Mouse (Mus musculus): ENCODE measurements at regions not wholly inside any gene's neighbourhood (a gene's known extent, or its start where the extent isn't known, plus 50 kb on each side); places are given as distances from the start of the nearest gene placed in this dataset.

GRCm38 (mm10) chr15:71243539-71243938 lies 2590.8 kb upstream of the Gm6569 start:
- Histone ChIP-seq H3K4me2 (ENCODE audit: low read depth) (no peak overlapping the region), H3K79me2 (ENCODE audit: control insufficient read depth, insufficient read depth) (no peaks in the 10 kb centered on the region), H3K4me3 (no peak overlapping the region), H3K27me3 (ENCODE audit: control insufficient read depth, insufficient read depth, insufficient read length) (no peaks in the 10 kb centered on the region), H3K36me3 (ENCODE audit: control insufficient read depth, insufficient read depth) (no peaks in the 10 kb centered on the region), H3ac (ENCODE audit: control insufficient read depth, insufficient read length) (no peak overlapping the region)
- TF ChIP-seq MYOD1 (IDR thresholded peaks at IDR 0.05; ENCODE audit: control insufficient read depth in 1 of 3, insufficient read length in 2 of 3, low read depth in 2 of 3): no peak
- TF ChIP-seq MYOG (IDR thresholded peaks at IDR 0.05; ENCODE audit: control insufficient read depth in 1 of 3, insufficient read depth in 1 of 3, insufficient read length in 2 of 3, low read depth in 2 of 3): no peak

GRCm38 (mm10) chr15:71275876-71276565 lies 2558.3 kb upstream of the Gm6569 start:
- Histone ChIP-seq H3K79me2 (ENCODE audit: control insufficient read depth, insufficient read depth) (no peaks in the 10 kb centered on the region), H3K27me3 (ENCODE audit: control insufficient read depth, insufficient read depth, insufficient read length) (no peaks in the 10 kb centered on the region), H3K36me3 (ENCODE audit: control insufficient read depth, insufficient read depth) (no peaks in the 10 kb centered on the region), H3ac (ENCODE audit: control insufficient read depth, insufficient read length) (no peak overlapping the region), H3K4me3 (no peak overlapping the region), H3K4me2 (ENCODE audit: low read depth) (no peak overlapping the region)
- TF ChIP-seq REST (IDR thresholded peaks at IDR 0.05; ENCODE audit: insufficient read depth, insufficient read length) (no peak), POLR2A (IDR thresholded peaks at IDR 0.05; ENCODE audit: insufficient read length, low read depth) (no peak), E2F4 (IDR thresholded peaks at IDR 0.05; ENCODE audit: insufficient read depth) (no peak), SRF (IDR thresholded peaks at IDR 0.05; ENCODE audit: control insufficient read depth, insufficient read length, low read depth) (no peak), MYOD1 (IDR thresholded peaks at IDR 0.05; ENCODE audit: control insufficient read depth in 1 of 3, insufficient read length in 2 of 3, low read depth in 2 of 3) (no peak), POLR2AphosphoS2 (IDR thresholded peaks at IDR 0.05; ENCODE audit: insufficient read length, low read depth) (no peak), TCF12 (IDR thresholded peaks at IDR 0.05; ENCODE audit: insufficient read depth, poor library complexity, severe bottlenecking) (no peak), CEBPB (IDR thresholded peaks at IDR 0.05; ENCODE audit: insufficient read depth, poor library complexity, severe bottlenecking) (no peak), MAX (IDR thresholded peaks at IDR 0.05; ENCODE audit: low read depth) (no peak), MYOG (IDR thresholded peaks at IDR 0.05; ENCODE audit: control insufficient read depth in 1 of 3, insufficient read depth in 1 of 3, insufficient read length in 2 of 3, low read depth in 2 of 3) (no peak), TCF3 (IDR thresholded peaks at IDR 0.05; ENCODE audit: insufficient read length, low read depth) (no peak), USF1 (IDR thresholded peaks at IDR 0.05; ENCODE audit: low read depth) (no peak)

DNA sequence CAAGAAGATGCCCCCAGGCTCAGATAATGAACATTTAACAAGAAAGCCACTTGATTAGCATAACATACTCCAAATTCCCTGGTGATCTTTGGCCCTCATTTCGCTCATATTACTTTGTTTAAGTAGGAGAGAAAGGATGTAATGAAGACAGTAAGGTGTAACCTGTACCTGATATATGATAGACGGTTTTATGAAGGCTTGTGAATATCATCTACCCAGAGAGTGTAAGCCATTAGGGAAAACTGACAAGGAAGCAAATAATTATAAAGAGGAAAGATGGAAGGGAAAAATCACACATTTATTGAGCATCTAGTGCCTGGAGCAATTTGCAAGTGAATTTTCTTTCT lies 2557.8 kb upstream of the Gm6569 start:
- no peaks in the 10 kb centered on the region for H3K36me3 ChIP-seq (ENCODE audit: control insufficient read depth, insufficient read depth)
- no peaks in the 10 kb centered on the region for H3K79me2 ChIP-seq (ENCODE audit: control insufficient read depth, insufficient read depth)
- no peak overlapping the region for H3K4me2 ChIP-seq (ENCODE audit: low read depth)
- no peaks in the 10 kb centered on the region for H3K27me3 ChIP-seq (ENCODE audit: control insufficient read depth, insufficient read depth, insufficient read length)
- H3K4me3 ChIP-seq: no peak overlapping the region
- no peak for TF ChIP-seq TCF12 (IDR thresholded peaks at IDR 0.05; ENCODE audit: insufficient read depth, poor library complexity, severe bottlenecking)
- no peak for TF ChIP-seq TCF3 (IDR thresholded peaks at IDR 0.05; ENCODE audit: insufficient read length, low read depth)
- TF ChIP-seq MAX (IDR thresholded peaks at IDR 0.05; ENCODE audit: low read depth): no peak
- no peak for TF ChIP-seq POLR2AphosphoS2 (IDR thresholded peaks at IDR 0.05; ENCODE audit: insufficient read length, low read depth)
- no peak for TF ChIP-seq SRF (IDR thresholded peaks at IDR 0.05; ENCODE audit: control insufficient read depth, insufficient read length, low read depth)
- TF ChIP-seq E2F4 (IDR thresholded peaks at IDR 0.05; ENCODE audit: insufficient read depth): no peak
- no peak for TF ChIP-seq POLR2A (IDR thresholded peaks at IDR 0.05; ENCODE audit: insufficient read length, low read depth)
- no peak for TF ChIP-seq USF1 (IDR thresholded peaks at IDR 0.05; ENCODE audit: low read depth)
- no peak for TF ChIP-seq MYOD1 (IDR thresholded peaks at IDR 0.05; ENCODE audit: control insufficient read depth in 1 of 3, insufficient read length in 2 of 3, low read depth in 2 of 3)
- TF ChIP-seq MYOG (IDR thresholded peaks at IDR 0.05; ENCODE audit: control insufficient read depth in 1 of 3, insufficient read depth in 1 of 3, insufficient read length in 2 of 3, low read depth in 2 of 3): no peak
- TF ChIP-seq REST (IDR thresholded peaks at IDR 0.05; ENCODE audit: insufficient read depth, insufficient read length): no peak
- no peak for TF ChIP-seq CEBPB (IDR thresholded peaks at IDR 0.05; ENCODE audit: insufficient read depth, poor library complexity, severe bottlenecking)
- H3ac ChIP-seq (ENCODE audit: control insufficient read depth, insufficient read length): no peak overlapping the region

DNA sequence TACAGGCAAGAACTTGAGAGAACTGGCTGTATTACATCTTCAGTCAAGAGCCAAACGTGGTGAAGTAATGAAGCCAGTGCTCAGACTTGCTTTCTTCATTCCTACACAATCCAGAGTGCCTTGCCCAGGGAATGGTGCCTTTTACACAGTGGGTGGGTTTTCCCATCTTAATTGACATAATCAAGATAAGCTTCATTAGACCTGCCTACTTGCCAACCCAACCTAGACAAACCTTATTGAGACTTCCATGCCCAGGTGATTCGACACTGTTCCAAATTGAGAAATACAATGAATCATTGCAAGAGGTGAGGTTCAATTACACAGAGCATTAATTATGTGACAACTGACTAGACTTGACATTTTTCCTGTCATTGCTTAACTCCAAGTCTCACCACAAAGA lies 2557.0 kb upstream of the Gm6569 start:
- no peak for TF ChIP-seq REST (IDR thresholded peaks at IDR 0.05; ENCODE audit: insufficient read depth, insufficient read length)
- TF ChIP-seq TCF12 (IDR thresholded peaks at IDR 0.05; ENCODE audit: insufficient read depth, poor library complexity, severe bottlenecking): no peak
- TF ChIP-seq MYOG (IDR thresholded peaks at IDR 0.05; ENCODE audit: control insufficient read depth in 1 of 3, insufficient read depth in 1 of 3, insufficient read length in 2 of 3, low read depth in 2 of 3): no peak
- TF ChIP-seq MAX (IDR thresholded peaks at IDR 0.05; ENCODE audit: low read depth): no peak
- no peak for TF ChIP-seq POLR2A (IDR thresholded peaks at IDR 0.05; ENCODE audit: insufficient read length, low read depth)
- no peaks in the 10 kb centered on the region for H3K27me3 ChIP-seq (ENCODE audit: control insufficient read depth, insufficient read depth, insufficient read length)

GRCm38 (mm10) chr15:71283775-71284174 lies 2550.6 kb upstream of the Gm6569 start:
- H3K36me3 ChIP-seq (ENCODE audit: control insufficient read depth, insufficient read depth): no peaks in the 10 kb centered on the region
- no peak overlapping the region for H3K4me2 ChIP-seq (ENCODE audit: low read depth)
- H3ac ChIP-seq (ENCODE audit: control insufficient read depth, insufficient read length): no peak overlapping the region
- no peaks in the 10 kb centered on the region for H3K79me2 ChIP-seq (ENCODE audit: control insufficient read depth, insufficient read depth)
- TF ChIP-seq POLR2A (IDR thresholded peaks at IDR 0.05; ENCODE audit: insufficient read length, low read depth): no peak
- TF ChIP-seq REST (IDR thresholded peaks at IDR 0.05; ENCODE audit: insufficient read depth, insufficient read length): no peak
- TF ChIP-seq SRF (IDR thresholded peaks at IDR 0.05; ENCODE audit: control insufficient read depth, insufficient read length, low read depth): no peak
- TF ChIP-seq TCF12 (IDR thresholded peaks at IDR 0.05; ENCODE audit: insufficient read depth, poor library complexity, severe bottlenecking): no peak
- no peaks in the 10 kb centered on the region for H3K27me3 ChIP-seq (ENCODE audit: control insufficient read depth, insufficient read depth, insufficient read length)
- H3K4me3 ChIP-seq: no peak overlapping the region

More for the DNA sequence above, 2557.0 kb upstream of the Gm6569 start:
- no peak overlapping the region for H3K4me2 ChIP-seq (ENCODE audit: low read depth)
- H3K36me3 ChIP-seq (ENCODE audit: control insufficient read depth, insufficient read depth): no peaks in the 10 kb centered on the region
- H3K4me3 ChIP-seq: no peak overlapping the region
- H3K79me2 ChIP-seq (ENCODE audit: control insufficient read depth, insufficient read depth): no peaks in the 10 kb centered on the region
- H3ac ChIP-seq (ENCODE audit: control insufficient read depth, insufficient read length): no peak overlapping the region
